Mouse (Mus musculus): ENCODE data around the gene Arhgap21.

Gene Arhgap21

DNA sequence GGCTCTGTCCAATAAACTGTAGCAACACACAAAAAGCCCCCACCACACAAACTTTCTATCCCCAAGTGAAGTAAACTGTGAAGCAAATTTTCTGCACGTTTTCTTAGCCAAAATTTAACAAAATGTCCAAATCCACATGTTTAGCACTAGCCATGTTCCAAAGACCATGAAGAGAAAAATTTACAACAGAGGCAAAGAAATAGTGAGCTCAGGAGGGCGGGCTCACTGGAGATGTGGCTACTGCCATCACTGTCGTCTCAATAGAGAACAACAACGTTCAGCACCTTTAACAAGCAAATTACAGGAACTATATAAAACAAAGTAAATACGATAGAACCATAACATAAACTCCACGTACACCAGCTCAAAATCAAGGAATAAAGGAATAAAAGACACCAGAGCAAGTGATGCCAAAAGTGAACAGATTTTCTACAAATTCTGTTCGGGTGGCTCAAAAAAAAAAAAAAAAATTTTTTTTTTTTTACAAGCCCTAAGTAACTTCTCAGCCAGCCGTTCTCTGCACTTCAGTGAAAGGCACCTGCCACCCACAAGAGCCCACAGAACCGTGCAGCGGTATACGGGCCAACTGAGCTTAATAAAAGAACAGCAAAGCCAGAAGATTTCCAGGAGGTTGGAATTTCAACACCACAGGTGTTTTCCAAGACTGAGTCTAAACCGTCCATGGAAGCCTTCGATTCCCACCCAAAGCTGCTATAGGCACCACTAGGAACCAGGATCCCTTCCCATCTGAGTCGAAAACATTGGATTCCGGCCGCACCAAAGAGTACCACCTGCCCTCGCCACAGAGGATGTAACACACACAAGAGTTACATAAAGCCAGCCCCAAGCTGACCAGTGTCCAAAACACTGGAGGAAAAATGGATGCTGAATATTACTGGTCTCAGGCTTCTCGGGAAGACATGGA lies 2.2 kb downstream of the Arhgap21 start:
- no peak for DNase-seq (ENCODE audit: low spot score)

DNA sequence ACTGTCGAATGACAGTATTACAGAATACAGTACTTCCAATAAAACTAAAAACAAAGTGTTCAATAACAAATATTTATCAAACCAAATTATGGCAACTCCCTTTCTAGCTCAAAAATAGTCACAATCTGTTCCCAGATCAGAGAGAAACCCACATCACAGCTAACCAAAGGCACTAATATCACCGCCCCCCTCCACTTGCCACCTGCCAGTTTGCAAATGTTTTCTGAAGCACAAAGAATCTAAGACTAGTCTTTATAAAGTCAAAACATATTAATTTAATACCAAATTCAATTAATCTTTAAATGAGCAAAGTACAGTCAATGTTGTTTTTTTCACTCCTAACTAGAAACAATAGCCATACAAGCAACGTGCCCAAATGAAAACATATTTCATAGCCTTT lies 3.3 kb downstream of the Arhgap21 start:
- DNase-seq (ENCODE audit: low spot score): no peak

DNA sequence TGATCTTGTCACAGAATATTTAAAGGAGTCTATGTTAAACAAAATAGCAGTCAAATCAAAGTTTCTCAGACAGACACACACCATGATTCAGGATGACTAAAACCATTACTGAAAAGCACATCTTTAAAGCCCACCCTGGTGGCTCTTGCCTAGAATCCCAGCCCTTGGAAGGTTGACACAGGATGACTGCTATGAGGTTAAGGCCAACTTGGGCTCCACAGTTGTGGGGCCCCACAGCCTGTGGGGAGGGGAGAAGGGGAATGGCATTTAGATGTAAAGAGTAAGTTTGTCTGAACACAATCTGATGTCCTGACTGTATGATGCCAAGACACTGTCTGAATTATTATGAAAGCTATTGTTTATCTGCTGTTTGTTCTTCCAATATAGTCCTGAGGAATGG lies 4.2 kb downstream of the Arhgap21 start:
- DNase-seq (ENCODE audit: low spot score): no peak

GRCm38 (mm10) chr2:20963226-20963805 lies 5.4 kb downstream of the Arhgap21 start:
- DNase-seq (ENCODE audit: low spot score): no peak

- DNase-seq (ENCODE audit: low spot score): no peak
These were observed 6.4 kb downstream of the Arhgap21 start for GRCm38 (mm10) chr2:20962284-20962683.

DNA sequence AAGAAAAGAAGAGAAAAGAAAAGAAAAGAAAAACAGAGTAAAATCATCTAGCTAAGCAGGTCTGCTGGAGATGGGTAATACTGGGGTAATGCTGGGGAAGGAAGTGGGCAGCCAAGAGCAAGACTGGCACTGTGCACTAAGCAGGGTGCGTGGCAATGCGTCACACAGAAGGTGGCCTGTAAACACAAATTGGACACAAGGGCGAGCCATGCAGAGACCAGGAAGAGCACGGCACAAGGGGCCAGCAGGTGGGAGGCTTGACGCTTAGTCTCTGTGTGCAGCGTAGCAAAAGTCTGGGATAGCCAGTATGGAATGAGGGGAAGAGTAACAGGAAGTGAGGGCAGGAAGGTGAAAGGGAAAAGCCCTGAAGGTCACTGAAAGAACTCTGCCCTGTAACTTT lies 6.9 kb downstream of the Arhgap21 start:
- DNase-seq (ENCODE audit: low spot score): no peak

DNA sequence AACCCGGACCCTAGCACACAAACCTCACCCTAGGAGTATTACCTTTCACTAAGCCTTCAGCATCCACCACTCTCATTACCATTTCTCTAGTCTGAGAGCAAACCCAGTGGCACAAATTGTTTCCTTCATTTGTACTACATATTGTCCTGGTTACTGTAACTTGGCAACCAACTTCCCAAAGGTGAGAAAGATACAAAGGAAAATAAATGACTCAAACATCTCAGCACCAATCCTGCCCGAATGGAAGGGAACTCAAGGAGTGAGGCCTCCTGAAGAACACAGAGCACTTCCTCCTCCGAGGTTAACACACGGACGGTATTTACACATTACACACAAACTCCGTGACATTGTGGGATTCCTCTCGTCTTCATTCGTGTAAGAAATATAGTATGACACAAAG lies 7.4 kb downstream of the Arhgap21 start:
- DNase-seq (ENCODE audit: low spot score): no peak

DNA sequence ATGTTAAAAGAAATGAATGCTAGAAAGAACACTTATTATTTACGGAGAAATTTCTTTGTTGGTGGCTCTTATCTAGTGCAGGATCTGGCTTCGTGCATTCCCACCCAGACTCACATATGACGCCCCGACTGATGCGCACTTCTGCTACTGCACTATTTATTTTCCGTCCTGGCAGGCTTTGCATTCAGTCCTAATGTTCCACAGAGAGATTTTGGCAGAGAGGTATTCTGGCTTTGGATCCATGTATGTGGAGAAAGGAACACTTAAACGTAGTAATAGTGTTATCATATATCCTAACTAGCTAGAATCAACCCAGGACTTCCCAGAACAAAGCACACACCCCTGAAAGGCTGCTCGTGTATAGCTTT lies 8.0 kb downstream of the Arhgap21 start:
- no peak for DNase-seq (ENCODE audit: low spot score)

DNA sequence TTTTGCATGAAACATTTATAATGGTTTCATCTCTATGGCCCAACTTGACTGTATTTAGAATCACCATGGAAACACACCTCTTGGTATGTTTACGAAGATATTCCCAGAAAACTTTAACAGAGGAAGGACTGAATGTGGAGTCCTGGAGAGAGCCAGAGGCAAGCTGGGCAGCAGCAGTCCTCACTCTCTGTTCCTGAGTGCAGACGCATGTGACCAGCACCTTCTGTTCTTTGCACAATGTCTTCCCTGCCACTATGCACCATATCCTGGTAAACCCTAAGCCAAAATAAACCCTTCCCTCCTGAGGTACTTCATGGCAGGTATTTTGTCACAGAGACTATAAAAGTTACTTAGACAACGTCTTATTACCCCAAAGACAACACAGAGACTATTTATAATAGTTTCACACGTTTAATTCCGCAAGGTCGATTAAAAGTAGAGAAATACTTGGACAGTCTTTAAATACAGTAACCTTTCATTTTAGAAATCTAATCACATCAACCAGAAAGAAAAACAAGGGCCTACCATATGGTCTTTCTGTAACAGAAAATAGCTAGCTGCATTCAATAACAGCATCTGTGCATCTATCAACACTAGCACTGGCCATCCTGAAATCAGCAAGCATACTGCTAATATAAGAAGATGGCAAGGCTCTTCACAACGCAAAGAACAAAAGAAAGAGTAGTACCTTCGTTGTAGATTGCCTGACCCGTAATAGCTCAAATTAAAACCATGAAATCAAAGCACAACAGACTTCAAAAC lies 8.6 kb downstream of the Arhgap21 start:
- DNase-seq (ENCODE audit: low spot score): no peak

GRCm38 (mm10) chr2:20959045-20959444 lies 9.6 kb downstream of the Arhgap21 start:
- DNase-seq (ENCODE audit: low spot score): no peak

DNA sequence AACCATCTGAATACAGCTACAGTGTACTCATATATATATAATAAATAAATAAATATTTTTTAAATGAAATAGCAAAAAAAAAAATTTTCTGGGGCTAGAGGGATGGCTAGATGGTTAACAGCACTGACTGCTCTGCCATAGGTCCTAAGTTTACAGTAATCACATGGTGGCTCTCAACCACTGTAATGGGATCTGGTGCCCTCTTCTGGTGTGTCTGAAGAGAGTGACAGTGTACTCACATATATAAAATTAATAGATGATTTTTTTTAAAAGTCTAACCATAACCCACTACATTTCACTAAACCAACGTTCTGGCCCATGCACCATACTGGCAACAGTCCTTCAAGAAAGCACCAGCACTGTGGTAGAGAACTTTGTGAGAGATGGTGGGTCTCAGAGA lies 10.7 kb downstream of the Arhgap21 start:
- no peak for DNase-seq (ENCODE audit: low spot score)

GRCm38 (mm10) chr2:20956716-20957115 lies 12.0 kb downstream of the Arhgap21 start:
- DNase-seq (ENCODE audit: low spot score): no peak

DNA sequence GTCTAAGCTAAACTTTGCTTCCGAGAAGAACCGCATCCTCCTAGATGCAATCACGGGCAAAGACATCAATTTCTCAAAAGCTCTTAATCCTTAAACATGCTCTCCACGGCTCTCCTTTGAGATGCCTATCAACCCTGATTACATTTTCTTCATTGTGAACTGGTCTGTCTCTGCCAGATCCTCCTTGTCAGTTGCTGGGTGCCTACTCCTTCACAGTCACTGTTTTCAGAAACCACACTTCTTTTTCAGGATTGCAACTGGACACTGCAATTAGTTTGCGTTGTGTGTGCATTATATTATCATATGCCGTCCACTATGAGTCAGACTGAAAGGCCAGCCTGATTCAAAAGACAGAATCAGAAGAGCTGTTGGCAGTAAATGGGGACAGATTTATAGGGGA lies 12.7 kb downstream of the Arhgap21 start:
- DNase-seq (ENCODE audit: low spot score): no peak

DNA sequence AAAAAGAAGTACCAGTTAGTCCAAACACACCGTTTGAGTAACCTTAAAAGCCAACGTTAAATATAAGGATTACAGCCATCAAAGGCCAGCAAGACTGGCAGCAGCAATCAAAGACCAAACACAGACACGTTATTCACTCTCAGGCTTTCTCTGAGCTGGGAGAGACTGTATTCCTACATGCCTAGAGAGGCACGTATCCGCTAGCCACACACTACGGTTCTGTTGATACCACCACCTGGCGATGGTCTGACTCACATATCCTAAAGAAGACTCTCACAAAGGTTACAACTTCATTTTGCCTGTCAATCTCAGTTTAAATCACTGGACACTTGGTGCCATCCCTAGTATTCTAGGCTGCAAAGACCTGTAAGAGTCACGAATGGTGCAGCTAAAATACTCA lies 13.3 kb downstream of the Arhgap21 start:
- DNase-seq (ENCODE audit: low spot score): no peak

DNA sequence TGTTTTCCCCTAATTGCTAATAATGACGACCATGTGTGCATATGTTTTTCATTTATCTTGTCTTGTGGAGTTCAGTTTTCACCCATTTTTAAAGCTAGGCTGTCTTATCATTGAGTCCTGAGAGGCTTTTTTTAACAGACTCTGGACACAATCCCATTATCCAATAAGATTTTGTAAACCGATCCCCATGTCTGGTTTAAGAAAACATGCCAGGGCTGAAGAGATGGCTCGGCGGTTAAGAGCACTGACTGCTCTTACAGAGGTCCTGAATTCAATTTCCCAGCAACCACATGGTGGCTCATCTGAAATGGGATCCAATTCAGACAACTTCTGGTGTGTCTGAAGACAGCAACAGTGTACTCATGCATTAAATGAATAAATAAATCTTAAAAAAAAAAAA lies 16.0 kb downstream of the Arhgap21 start:
- DNase-seq (ENCODE audit: low spot score): no peak

- no peak for DNase-seq (ENCODE audit: low spot score)
These were observed 19.5 kb downstream of the Arhgap21 start for GRCm38 (mm10) chr2:20949168-20949567.

- DNase-seq (ENCODE audit: low spot score): no peak
These were observed 21.6 kb downstream of the Arhgap21 start for GRCm38 (mm10) chr2:20947036-20947435.

DNA sequence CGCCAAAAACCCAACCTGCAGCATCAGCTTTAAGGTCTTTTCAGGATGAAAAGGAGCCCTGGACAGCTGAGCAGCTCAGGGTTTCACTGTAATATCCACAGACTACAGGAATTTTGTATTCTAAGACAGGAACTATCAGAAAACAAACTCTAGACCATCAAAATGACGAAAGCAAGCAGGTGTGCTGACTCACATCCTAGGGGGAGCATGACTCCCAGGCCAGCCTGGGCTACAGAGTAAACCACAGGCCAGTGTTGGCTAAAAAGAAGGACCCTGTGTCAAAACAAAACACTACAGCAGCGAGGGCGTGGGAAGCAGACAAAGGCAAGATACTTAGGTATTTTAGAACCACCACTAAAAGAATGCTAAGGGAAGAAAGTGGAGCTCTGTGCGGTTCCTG lies 23.1 kb downstream of the Arhgap21 start:
- no peak for DNase-seq (ENCODE audit: low spot score)

DNA sequence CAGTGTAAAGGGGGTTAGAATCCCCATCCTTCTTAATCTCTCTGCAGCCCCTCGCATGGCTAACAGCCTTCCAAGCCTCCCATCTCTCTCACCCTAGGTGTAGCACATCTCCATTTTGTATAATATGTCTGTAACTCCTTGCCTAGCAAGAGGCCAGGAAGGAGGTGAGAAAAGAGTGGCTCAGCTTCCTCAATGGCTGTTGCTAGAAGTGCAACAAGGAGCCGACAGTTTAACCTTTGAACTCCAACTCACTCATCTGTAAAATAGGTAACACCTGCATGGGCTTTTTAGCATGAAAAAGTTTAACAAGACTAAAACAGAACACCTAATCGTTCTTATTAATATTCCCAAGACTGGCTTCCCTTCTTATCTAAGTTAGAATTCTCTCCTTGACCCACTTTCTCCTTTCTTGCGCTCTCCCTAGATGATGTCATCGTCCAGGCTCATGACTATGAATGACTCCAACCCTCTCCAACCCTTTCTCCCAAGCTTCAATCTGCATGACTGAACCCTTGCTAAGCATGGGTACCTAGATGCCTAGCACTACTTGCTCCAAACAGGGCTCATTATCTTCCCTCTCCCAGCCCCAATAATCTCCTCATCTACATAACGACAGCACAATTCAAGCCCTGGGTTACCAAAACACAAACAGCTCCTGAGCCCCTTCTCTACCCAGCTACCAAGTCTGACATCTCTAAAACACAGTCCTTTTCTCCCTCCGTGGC lies 24.8 kb downstream of the Arhgap21 start:
- no peak for DNase-seq (ENCODE audit: low spot score)

GRCm38 (mm10) chr2:20943222-20943621 lies 25.5 kb downstream of the Arhgap21 start:
- DNase-seq (ENCODE audit: low spot score): no peak

DNA sequence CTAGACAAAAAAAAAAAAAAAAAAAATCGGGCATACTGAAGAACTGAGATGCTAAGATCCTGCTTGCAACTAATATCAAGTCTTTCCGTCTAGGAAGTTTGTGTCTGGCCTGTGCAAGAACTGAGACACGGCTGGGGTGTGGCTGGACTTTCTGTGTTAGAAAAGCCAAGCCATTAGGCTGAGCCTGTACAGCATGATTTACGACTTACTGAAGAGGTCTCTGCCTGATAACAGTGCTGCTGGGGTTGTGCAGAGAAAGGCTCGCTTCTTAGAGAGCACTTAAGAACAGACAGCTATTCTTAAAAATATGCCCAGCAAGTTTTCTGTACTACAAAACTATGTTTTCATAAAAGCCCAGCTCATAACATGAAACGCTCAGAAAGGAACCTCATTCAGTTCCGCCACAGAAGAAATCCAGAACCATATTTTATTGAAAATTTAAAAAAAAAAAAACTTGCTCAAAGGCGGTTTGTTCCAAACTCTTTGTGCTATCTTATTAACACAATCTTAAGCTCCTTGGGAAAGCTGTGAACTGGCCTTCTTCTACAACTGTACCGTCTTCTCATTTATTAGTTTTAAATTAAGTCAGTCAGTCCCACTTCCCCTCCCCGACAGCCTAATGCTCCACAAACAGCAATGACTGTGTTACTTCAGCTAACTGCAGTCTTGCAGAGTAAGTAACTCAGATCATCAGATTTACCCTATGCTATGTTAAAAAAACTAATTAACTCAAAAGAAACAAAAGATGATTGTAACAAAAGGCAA lies 26.1 kb downstream of the Arhgap21 start:
- DNase-seq (ENCODE audit: low spot score): no peak

DNA sequence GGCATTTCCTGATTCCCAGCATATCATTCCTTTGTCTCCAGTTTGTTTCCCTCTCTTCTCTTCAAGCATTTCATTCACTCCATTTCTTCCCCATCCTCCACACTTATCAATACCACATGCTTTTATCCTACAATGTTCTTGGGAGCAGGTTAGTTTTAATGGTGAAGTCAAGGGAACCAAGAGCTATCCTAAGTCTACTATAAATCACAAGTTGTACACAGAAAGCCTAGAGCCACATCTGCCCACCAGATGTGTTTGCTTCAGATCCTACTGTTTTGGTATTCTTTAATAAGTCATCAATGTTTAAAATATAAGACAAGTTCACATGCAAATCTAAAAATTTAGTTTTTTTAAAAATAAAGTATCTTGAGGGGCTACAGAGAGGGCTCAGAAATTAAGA lies 27.6 kb downstream of the Arhgap21 start:
- no peak for DNase-seq (ENCODE audit: low spot score)
